Mouse (Mus musculus) retina, adult 2 months (tissue): ENCODE measurements around the gene H3f3a.

Source experiments
- DNase-seq: peaks from one replicate; pipeline ENCODE4 v3.0.0-alpha.2; 2012; ENCODE audit warnings: low read depth, low spot score

H3f3a gene

GRCm38 (mm10) chr1:180782906-180783579 lies 30.7 kb downstream of the H3f3a start:
- DNase-seq, result no peak

- DNase-seq, result no peak
These were observed 32.5 kb downstream of the H3f3a start for GRCm38 (mm10) chr1:180781250-180781649.

GRCm38 (mm10) chr1:180780291-180780690 lies 33.5 kb downstream of the H3f3a start:
- DNase-seq, result no peak

DNA sequence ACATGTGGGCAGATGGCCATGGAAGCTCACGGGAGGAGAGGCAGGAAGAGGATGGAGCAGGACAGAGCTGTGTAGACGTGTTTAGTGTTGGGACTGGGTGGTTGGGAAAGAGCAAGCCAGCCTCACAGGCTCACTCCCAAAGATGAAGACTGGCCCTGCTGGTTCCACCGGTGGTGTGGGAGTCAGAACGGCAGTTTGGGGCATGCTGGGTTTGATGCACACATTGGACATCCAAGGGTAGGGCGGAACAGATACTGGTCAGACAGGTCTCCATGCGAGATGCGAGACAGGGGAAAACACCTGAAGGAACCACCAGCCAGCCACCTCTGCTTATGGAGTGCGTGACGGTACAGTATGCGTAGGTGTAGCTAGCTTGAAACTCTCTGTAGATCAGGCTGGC lies 34.8 kb downstream of the H3f3a start:
- no peak for DNase-seq

- DNase-seq, result no peak
These were observed 35.4 kb downstream of the H3f3a start for GRCm38 (mm10) chr1:180778403-180778754.

- peak; percentile 68 for DNase-seq
These were observed 35.9 kb downstream of the H3f3a start for GRCm38 (mm10) chr1:180777660-180778402.

DNA sequence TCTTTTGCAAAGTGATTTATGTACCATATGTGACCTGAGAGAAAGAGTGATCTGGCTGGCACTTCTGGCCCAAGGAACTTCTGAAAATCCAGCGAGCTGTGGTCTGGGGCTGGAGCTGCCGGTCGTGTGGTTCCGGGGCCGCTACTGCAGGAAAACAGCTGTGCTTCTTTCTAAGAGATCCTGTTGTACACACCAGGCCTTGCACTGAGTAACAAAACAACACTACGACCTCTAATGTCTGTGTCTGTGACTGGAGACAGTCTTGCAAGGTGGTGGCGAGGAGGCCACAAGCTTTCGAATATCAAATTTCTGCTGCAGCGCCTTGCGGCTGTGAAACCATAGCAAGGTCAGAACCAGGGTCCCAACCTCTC lies 36.5 kb downstream of the H3f3a start:
- no peak for DNase-seq

DNA sequence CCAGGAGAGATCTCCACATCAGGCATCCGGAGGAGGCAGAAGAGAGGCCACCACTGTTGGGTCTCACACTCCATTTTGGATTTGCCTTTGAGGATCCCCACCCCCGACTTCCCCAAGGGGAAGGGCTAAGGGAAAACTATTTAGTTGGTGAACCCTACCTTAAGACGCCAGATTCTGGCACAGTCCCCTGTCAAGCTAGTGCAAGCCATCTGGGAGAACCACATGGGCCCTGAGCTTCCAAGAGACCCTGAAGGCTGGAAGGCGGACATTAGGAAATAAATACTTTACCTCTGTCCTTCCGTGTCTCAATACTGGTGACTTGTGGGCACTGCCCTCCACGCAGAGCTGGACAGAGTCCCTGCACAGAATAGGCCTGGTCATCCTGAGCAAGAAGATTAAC lies 37.2 kb downstream of the H3f3a start:
- DNase-seq, result no peak

DNA sequence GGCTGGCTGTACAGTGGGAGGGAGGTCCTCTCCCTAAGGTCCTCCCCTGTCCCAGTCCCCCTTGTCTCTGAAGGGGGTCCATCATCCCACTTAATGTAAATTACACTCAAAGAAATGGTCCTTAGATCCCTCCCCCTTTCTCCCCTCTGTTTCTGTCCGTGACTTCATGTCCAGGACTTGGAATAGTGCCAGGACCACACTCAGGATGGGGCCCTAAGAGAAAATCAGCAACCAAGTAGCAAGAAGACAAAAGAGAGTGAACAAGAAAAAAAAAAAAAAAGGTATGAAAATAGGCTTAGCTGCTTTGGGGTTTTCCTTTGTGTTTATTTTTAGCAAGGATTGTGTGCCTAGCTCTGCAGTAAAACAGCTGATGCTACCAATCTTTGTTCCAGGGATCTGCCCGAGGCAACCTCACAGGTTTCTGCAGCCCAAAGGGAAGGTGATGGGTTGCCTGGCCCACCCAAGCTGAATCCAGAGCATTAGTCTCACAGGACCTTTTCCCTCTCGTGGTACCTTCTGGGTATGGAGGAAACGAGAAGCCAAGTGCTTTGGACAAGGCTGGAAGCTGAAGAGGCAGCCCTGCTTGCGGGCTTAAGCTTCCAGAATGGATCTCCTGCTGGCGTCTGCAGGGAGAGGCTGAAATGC lies 37.8 kb downstream of the H3f3a start:
- DNase-seq, result no peak

GRCm38 (mm10) chr1:180775317-180775716 lies 38.4 kb downstream of the H3f3a start:
- no peak for DNase-seq

DNA sequence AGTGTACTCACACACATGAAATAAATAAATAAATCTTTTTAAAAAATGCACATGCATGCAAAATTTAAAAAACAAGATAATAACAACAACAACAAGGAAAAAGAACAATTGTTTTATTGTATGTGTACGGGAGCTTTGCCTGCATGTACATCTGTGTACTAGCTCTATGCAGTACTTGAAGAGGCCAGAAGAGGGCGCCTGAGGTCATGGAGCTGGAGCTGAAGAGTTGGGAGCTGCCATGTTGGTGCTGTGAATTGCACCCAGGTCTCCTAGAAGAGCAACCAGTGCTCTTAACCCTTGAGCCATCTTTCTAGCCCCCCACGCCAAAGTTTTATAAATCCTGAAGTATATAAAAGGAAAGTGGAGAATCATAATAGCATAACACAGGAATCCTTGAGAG lies 39.1 kb downstream of the H3f3a start:
- DNase-seq, result no peak

DNA sequence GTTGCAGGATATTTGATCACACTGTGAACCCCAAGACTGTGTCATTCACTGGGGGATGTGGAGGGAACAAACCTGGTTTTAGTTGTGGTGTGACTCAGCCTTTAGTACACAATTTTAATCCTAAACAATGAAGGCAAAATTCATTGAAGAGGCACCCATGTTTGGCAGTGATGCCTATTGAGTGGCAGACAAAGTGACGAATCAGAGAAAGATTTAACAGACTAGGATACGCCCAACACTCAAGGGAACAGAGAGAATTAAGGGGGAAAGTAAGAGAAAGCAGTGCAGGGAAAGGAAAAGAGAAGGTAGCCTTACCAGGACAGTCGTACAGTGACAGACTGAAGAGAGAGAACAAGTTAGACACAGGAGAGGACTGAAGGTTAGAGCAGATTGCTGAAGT lies 41.5 kb downstream of the H3f3a start:
- no peak for DNase-seq

- no peak for DNase-seq
These were observed 42.0 kb downstream of the H3f3a start for GRCm38 (mm10) chr1:180771722-180772121.

GRCm38 (mm10) chr1:180771306-180771705 lies 42.4 kb downstream of the H3f3a start:
- DNase-seq, result no peak

- DNase-seq, result peak; percentile 67
These were observed 45.2 kb downstream of the H3f3a start for GRCm38 (mm10) chr1:180768334-180769168.

- DNase-seq, result no peak
These were observed 46.0 kb downstream of the H3f3a start for GRCm38 (mm10) chr1:180767541-180768333.

DNA sequence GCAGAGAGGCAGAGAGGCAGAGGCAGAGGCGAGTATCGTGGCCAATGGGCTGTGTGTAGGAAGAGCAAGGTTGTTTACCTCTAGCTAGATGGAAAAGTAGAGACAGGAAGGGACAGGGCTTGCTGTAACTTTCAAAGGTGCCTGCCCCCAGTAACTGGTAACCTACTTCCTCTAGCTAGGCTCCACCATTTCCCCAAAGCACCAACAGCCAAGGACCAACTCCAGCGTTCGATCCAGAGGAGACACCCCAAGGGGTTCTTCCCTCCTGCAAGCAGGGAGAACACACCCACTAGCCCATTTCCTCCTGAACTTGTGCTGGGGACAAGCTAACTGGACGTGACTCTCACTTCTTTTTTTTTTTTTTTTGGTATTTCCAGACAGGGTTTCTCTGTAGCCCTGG lies 47.2 kb downstream of the H3f3a start:
- DNase-seq, result no peak

DNA sequence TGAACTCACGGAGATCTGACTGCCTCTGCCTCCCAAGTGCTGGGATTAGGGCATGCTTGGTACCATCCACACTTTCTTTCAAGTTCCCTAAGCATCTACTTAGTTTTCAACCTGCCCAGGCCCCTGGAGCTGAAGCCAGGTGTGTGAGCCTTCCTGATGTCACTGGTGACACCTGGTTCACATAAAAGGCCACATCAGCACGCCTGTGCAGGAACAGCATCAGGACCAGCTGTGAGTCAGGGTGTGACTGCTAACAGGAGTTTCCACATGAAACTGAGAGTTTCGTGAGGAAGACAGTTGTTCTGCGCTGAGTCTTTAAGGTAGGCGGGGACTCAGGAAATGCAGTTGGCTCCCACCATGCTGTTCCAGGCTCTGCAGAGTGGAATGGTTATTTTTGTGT lies 48.4 kb downstream of the H3f3a start:
- no peak for DNase-seq

DNA sequence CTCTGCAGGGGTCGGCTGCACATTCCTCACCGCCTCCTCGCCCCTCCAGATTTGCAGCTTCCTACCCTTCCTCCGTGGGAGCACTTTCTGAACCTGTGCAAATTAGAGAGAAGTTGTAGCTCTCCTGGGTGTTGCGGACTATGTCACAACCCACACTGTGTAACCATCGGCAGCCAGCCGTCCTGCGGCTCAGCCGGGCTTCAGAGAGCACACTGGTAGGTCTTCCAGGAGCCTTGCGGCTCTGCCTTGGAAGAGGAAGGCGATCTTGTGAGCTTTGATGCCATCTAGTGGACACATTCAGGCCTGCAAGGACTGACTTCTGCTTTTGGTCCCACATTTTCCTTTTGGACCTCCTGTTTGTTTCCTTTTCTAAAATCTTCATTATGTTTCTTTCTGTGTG lies 49.9 kb downstream of the H3f3a start:
- DNase-seq, result peak; percentile 69

GRCm38 (mm10) chr1:180763307-180763706 lies 50.4 kb downstream of the H3f3a start:
- DNase-seq, result no peak

DNA sequence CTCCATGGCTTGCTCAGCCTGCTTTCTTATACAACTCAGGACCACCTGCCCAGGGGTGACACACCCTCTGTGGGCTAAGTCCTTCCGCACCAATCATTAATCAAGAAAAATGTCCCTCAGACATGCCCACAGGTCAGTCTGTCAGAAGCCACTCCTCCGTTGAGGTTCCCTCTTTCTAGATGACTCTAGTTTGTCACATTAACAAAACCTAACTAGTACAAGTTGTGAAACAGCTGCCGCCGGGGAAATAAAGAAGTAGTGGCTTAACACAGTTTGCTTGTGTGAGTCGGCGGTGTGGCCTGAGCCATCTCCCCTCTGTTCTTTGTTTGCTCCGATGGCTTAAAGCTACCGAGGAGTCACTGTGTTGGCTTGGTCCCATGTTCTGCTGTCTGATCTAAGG lies 51.1 kb downstream of the H3f3a start:
- DNase-seq, result no peak
